Mouse (Mus musculus) midbrain, embryonic 14.5 days (tissue): ENCODE results near the gene Zfp366. TPM values are rescaled to one million over a fixed set of nuclear protein-coding genes. Genes with fewer than 3 reads are reported as not detected.
A peak's percentile ranks its signal among the peaks of the same experiment; 100 is the strongest.
"Not testable (repeated sequence)": the region's sequence is repeated elsewhere in the genome, so short reads cannot be mapped to it uniquely, and the experiment has no call there.

Experiments
- ATAC-seq: fragments of 200-750 bp; cut with Nextera tagmentation; 2 replicates; pipeline ENCODE4 v1.8.0; 2017; ENCODE audit warnings: moderate number of reproducible peaks, moderate library complexity; ENCODE audit not compliant: low FRiP score, low TSS enrichment
- DNase-seq: peaks from one replicate; pipeline ENCODE4 v3.0.0-alpha.2; 2015
- H3K27ac ChIP-seq: fragments of 300-500 bp; sonication (generic); replicated peaks from 2 replicates; pipeline ENCODE4 v1.5.1; 2014; ENCODE audit warnings: mild to moderate bottlenecking, low read depth, low read length, moderate library complexity
- H3K27me3 ChIP-seq: fragments of 300-500 bp; sonication (generic); 2 replicates; pipeline ENCODE4 v1.6.1; 2014; ENCODE audit warnings: low read length, control low read depth, mixed read lengths; ENCODE audit not compliant: control insufficient read depth, insufficient read depth
- H3K36me3 ChIP-seq: fragments of 300-500 bp; sonication (generic); 2 replicates; pipeline ENCODE4 v1.6.1; 2014; ENCODE audit warnings: low read length, control low read depth; ENCODE audit not compliant: control insufficient read depth, insufficient read depth
- H3K4me1 ChIP-seq: fragments of 300-500 bp; sonication (generic); 2 replicates; pipeline ENCODE4 v1.6.1; 2014; ENCODE audit warnings: mild to moderate bottlenecking, antibody characterized with exemption, low read length, control low read depth; ENCODE audit not compliant: control insufficient read depth, insufficient read depth
- H3K4me2 ChIP-seq: fragments of 300-500 bp; sonication (generic); 2 replicates; pipeline ENCODE4 v1.6.1; 2014; ENCODE audit warnings: mild to moderate bottlenecking, low read length, moderate library complexity
- H3K4me3 ChIP-seq: fragments of 300-500 bp; sonication (generic); replicated peaks from 2 replicates; pipeline ENCODE4 v1.5.1; 2014; ENCODE audit warnings: low read depth, low read length
- H3K9ac ChIP-seq: fragments of 300-500 bp; sonication (generic); replicated peaks from 2 replicates; pipeline ENCODE4 v1.6.1; 2014; ENCODE audit warnings: mild to moderate bottlenecking, low read length, moderate library complexity
- H3K9me3 ChIP-seq: fragments of 300-500 bp; sonication (generic); 2 replicates; pipeline ENCODE4 v1.6.1; 2016; ENCODE audit warnings: low read length, control low read depth, mixed read lengths; ENCODE audit not compliant: control insufficient read depth
- WGBS: fragments of 180-500 bp; shearing (Covaris S2); extraction: QIAGEN DNeasy Blood & Tissue Kit; methylation state at CpG from one replicate; pipeline ENCODE4 v1.1.7; 2014; 5-methylcytosine and 5-hydroxymethylcytosine counted together
- polyA plus RNA-seq: library from polyadenylated mRNA; unstranded; fragments of >200 nt; fragmentation: Nextera tagmentation; extraction: Ambion mirVana; gene quantifications from 2 replicates; pipeline ENCODE4 v1.2.1, GENCODE M21; 2014

The Zfp366 gene
- polyA plus RNA-seq, 1 experiment from 2014 or later, result 0.79 TPM

GRCm38 (mm10) chr13:99157709-99158108 lies 26.9 kb upstream of the Zfp366 start:
- Histone ChIP-seq H3K9me3 (no peaks in the 10 kb centered on the region), H3K4me3 (no peak overlapping the region), H3K4me1 (no peaks in the 10 kb centered on the region), H3K36me3 (no peaks in the 10 kb centered on the region), H3K27ac (no peak overlapping the region), H3K4me2 (no peak overlapping the region), H3K9ac (no peak overlapping the region), H3K27me3 (no peaks in the 10 kb centered on the region)
- WGBS, result 92% methylated on average over 2 of the region's 2 CpGs
- DNase-seq, result no peak
- no peak for ATAC-seq

GRCm38 (mm10) chr13:99158773-99159172 lies 25.9 kb upstream of the Zfp366 start:
- H3K27me3 ChIP-seq, result no peaks in the 10 kb centered on the region
- H3K27ac ChIP-seq, result no peak overlapping the region
- ATAC-seq (no peak), DNase-seq (no peak)
- no peak overlapping the region for H3K9ac ChIP-seq
- no peaks in the 10 kb centered on the region for H3K4me1 ChIP-seq
- H3K4me2 ChIP-seq, result no peak overlapping the region
- no peak overlapping the region for H3K4me3 ChIP-seq
- H3K36me3 ChIP-seq, result no peaks in the 10 kb centered on the region
- 82% methylated on average over 3 of the region's 3 CpGs for WGBS
- no peaks in the 10 kb centered on the region for H3K9me3 ChIP-seq

- H3K27ac ChIP-seq, result peak overlapping the region; percentile 21; the same call in 1 of the 2 replicates
- H3K27me3 ChIP-seq, result no peaks in the 10 kb centered on the region
- H3K9me3 ChIP-seq, result no peaks in the 10 kb centered on the region
- H3K4me2 ChIP-seq, result no peak overlapping the region
- DNase-seq (no peak), ATAC-seq (no peak)
- H3K4me1 ChIP-seq, result 0 out of 2 replicates have a peak, but pooled peaks cover 4% of the 10 kb centered on the region
- no peak overlapping the region for H3K9ac ChIP-seq
- WGBS, result 79% methylated on average over 4 of the region's 4 CpGs
- H3K36me3 ChIP-seq, result no peaks in the 10 kb centered on the region
- no peak overlapping the region for H3K4me3 ChIP-seq
Observed at GRCm38 (mm10) chr13:99163071-99163470, 21.6 kb upstream of the Zfp366 start.

- Histone ChIP-seq H3K4me1 (0 out of 2 replicates have a peak, but pooled peaks cover 4% of the 10 kb centered on the region), H3K9ac (no peak overlapping the region), H3K4me2 (no peak overlapping the region), H3K36me3 (no peaks in the 10 kb centered on the region), H3K27me3 (no peaks in the 10 kb centered on the region), H3K4me3 (no peak overlapping the region), H3K9me3 (no peaks in the 10 kb centered on the region), H3K27ac (peak overlapping the region; percentile 21; the same call in 1 of the 2 replicates)
- no peak for ATAC-seq
- DNase-seq, result peak; percentile 48
- 43% methylated on average over 10 of the region's 10 CpGs for WGBS
Observed at GRCm38 (mm10) chr13:99163521-99164359, 20.9 kb upstream of the Zfp366 start.

- WGBS, result 53% methylated on average over 2 of the region's 2 CpGs
- no peaks in the 10 kb centered on the region for H3K36me3 ChIP-seq
- DNase-seq (no peak), ATAC-seq (no peak)
- H3K27ac ChIP-seq, result no peak overlapping the region
- H3K27me3 ChIP-seq, result no peaks in the 10 kb centered on the region
- no peaks in the 10 kb centered on the region for H3K9me3 ChIP-seq
- H3K4me1 ChIP-seq, result 0 out of 2 replicates have a peak, but pooled peaks cover 4% of the 10 kb centered on the region
- H3K9ac ChIP-seq, result no peak overlapping the region
- no peak overlapping the region for H3K4me2 ChIP-seq
- no peak overlapping the region for H3K4me3 ChIP-seq
Observed at GRCm38 (mm10) chr13:99164360-99164759, 20.3 kb upstream of the Zfp366 start.

- no peak for DNase-seq
- Histone ChIP-seq H3K9ac (no peak overlapping the region), H3K27me3 (no peaks in the 10 kb centered on the region), H3K4me3 (no peak overlapping the region), H3K36me3 (no peaks in the 10 kb centered on the region), H3K4me2 (no peak overlapping the region), H3K9me3 (no peaks in the 10 kb centered on the region), H3K27ac (no peak overlapping the region), H3K4me1 (no peaks in the 10 kb centered on the region)
- 88% methylated on average over 6 of the region's 6 CpGs for WGBS
- ATAC-seq, result no peak
Observed at GRCm38 (mm10) chr13:99169401-99169800, 15.2 kb upstream of the Zfp366 start.

GRCm38 (mm10) chr13:99170337-99170736 lies 14.3 kb upstream of the Zfp366 start:
- Histone ChIP-seq H3K4me3 (no peak overlapping the region), H3K27me3 (no peaks in the 10 kb centered on the region), H3K4me2 (no peak overlapping the region), H3K4me1 (no peaks in the 10 kb centered on the region), H3K27ac (no peak overlapping the region), H3K9me3 (no peaks in the 10 kb centered on the region), H3K9ac (no peak overlapping the region), H3K36me3 (no peaks in the 10 kb centered on the region)
- ATAC-seq (no peak), DNase-seq (no peak)
- WGBS, result 47% methylated on average over 2 of the region's 2 CpGs

- Histone ChIP-seq H3K36me3 (no peaks in the 10 kb centered on the region), H3K4me3 (no peak overlapping the region), H3K9ac (no peak overlapping the region), H3K9me3 (no peaks in the 10 kb centered on the region), H3K27ac (no peak overlapping the region), H3K4me1 (no peaks in the 10 kb centered on the region), H3K4me2 (no peak overlapping the region), H3K27me3 (no peaks in the 10 kb centered on the region)
- no peak for DNase-seq
- no peak for ATAC-seq
- 27% methylated on average over 4 of the region's 4 CpGs for WGBS
Observed at GRCm38 (mm10) chr13:99173849-99174248, 10.8 kb upstream of the Zfp366 start.

GRCm38 (mm10) chr13:99182828-99183227 lies 1.8 kb upstream of the Zfp366 start:
- not testable (repeated sequence) for ATAC-seq, H3K9me3 ChIP-seq, H3K36me3 ChIP-seq, H3K27me3 ChIP-seq, H3K4me1 ChIP-seq, H3K4me2 ChIP-seq, H3K27ac ChIP-seq, H3K9ac ChIP-seq, DNase-seq, H3K4me3 ChIP-seq
- 85% methylated on average over 3 of the region's 3 CpGs for WGBS
